Mouse (Mus musculus) lung, postnatal 0 days (tissue): ENCODE results near the gene Zp1.

Experiments
- CTCF ChIP-seq: IDR thresholded peaks from 2 replicates; pipeline ENCODE4 v1.5.1; 2016; ENCODE audit warnings: antibody characterized with exemption, mild to moderate bottlenecking
- EP300 ChIP-seq: IDR thresholded peaks from 2 replicates; pipeline ENCODE4 v1.6.1; 2016; ENCODE audit warnings: antibody characterized with exemption, mild to moderate bottlenecking, control low read depth

GRCm38 (mm10) chr19:10869886-10870527 lies 50.4 kb downstream of the Zp1 start, which contains the start of gene Tmem132a:
- TF ChIP-seq CTCF (peak; percentile 21; the same call in 1 of the 2 replicates), EP300 (no peak)
